Mouse (Mus musculus): ENCODE results near the gene Anapc13. TPM values are rescaled to one million over a fixed set of nuclear protein-coding genes. Genes with fewer than 3 reads are reported as not detected.

Gene Anapc13
- polyA plus RNA-seq, 1 experiment from 2014 or later = 168 TPM

DNA sequence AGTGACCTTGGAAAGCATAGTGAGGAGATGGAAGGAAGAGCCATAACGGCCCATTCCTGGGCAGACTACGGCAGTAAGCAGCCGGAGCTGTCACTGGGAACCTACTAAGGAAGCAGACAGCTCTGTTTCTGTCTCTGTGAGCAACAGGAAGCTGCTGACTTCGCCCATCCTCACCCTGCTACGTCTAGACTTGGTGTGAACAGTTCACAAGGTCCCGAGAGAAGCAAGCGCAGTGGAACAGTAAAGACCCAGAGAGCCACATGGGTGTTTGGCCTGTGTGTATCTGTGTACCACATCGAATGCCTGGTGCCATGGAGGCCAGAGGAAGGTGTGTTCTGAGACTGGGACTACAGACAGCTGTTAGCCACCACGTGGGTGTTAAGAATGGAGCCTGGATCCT is 9.8 kb upstream of the Anapc13 start:
- H3K27me3 ChIP-seq (ENCODE audit: low read depth, poor library complexity, severe bottlenecking) = no peaks in the 10 kb centered on the region
- no peaks in the 10 kb centered on the region for H3K9me3 ChIP-seq (replicated peaks)
- peaks cover 2% of the 10 kb centered on the region for H3K4me1 ChIP-seq
- no peak overlapping the region for H3K4me3 ChIP-seq
- DNase-seq (ENCODE audit: low spot score) = no peak
- no peak overlapping the region for H3K27ac ChIP-seq
- H3K36me3 ChIP-seq = peaks cover 57% of the 10 kb centered on the region
- WGBS = 82% methylated on average over 9 of the region's 9 CpGs

DNA sequence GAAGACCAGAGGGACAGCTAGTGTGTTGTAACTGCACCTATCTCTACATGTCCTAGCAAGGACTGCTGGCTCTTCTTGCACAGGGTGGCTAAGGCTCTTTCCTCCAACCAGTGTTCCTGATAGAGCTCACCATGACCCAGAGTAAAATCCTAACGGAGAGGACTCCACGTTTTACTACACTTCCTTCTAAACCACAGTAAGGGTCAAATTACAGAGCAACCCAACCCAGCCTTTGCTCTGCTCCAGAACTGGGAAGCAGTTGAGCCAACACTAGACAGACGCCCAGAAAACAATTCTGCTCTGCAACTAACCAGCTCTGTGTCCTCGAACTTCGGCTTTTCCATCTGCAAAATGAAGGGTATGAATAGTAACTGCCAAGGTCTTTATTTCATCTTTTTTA is 4.7 kb upstream of the Anapc13 start:
- Histone ChIP-seq H3K4me1 (peaks cover 13% of the 10 kb centered on the region), H3K27ac (no peak overlapping the region), H3K27me3 (ENCODE audit: low read depth, poor library complexity, severe bottlenecking) (no peaks in the 10 kb centered on the region), H3K9me3 (replicated peaks) (no peaks in the 10 kb centered on the region), H3K36me3 (peaks cover 14% of the 10 kb centered on the region), H3K4me3 (no peak overlapping the region)
- no peak for DNase-seq (ENCODE audit: low spot score)
- 34% methylated on average over 5 of the region's 5 CpGs for WGBS

DNA sequence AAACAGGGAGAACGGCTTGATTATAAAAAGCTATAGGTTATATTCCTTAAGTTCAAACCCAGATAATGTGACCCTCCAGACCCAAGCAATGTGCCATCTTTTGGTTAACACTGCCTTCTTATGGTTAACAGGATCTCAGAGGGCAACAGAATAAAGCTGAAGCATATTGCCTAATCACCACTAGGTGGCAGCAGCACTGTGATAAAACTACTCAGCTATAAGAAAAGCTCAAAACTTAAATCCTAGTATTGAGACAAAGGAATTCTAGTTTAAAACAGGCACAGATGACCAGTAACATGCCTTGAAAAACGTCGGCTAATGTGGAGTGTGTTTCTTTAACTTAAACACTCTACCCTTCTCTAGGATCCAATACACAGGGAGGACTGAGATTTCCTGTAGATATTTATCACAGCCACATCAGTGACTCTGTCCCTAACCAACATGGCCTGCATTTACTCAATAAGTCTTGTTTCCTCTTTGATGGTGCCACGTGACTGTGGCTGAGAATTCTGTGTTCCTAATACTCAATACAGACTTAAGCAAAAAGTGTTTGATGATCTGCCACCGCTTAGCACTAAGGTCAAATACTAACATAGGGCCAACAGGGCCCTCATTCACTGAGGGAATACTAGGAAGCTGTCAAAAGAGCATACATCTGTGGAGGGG is 3.8 kb upstream of the Anapc13 start:
- 37% methylated on average over 5 of the region's 5 CpGs for WGBS

DNA sequence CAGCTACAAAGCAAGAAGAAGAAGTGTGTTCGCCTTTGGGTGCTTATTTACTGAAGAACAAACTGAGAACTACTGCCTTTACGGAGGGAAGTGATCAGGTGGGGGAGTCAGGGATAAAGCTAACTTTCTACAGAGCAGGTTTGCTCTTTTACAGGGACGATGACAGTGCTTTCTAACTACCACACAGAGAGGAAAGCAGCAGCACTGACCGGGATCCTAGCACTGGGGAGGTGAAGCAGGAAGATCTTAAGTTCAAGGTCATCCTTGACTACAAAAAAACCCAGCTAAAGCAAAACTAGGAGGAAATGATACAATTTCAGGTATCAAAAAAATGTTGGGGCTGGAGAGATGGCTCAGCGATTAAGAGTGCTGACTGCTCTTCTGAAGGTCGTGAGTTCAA is 3.2 kb upstream of the Anapc13 start:
- 90% methylated on average over 6 of the region's 6 CpGs for WGBS
- H3K36me3 ChIP-seq = peaks cover 10% of the 10 kb centered on the region
- H3K4me1 ChIP-seq = peaks cover 24% of the 10 kb centered on the region
- H3K9me3 ChIP-seq (replicated peaks) = no peaks in the 10 kb centered on the region
- DNase-seq (ENCODE audit: low spot score) = no peak
- H3K27me3 ChIP-seq (ENCODE audit: low read depth, poor library complexity, severe bottlenecking) = no peaks in the 10 kb centered on the region
- no peak overlapping the region for H3K4me3 ChIP-seq
- peak overlapping the region; percentile 38; the same call in 1 of the 2 replicates for H3K27ac ChIP-seq

More for the DNA sequence above, 3.8 kb upstream of the Anapc13 start:
- Histone ChIP-seq H3K4me1 (peaks cover 18% of the 10 kb centered on the region), H3K27me3 (ENCODE audit: low read depth, poor library complexity, severe bottlenecking) (no peaks in the 10 kb centered on the region), H3K36me3 (peaks cover 12% of the 10 kb centered on the region), H3K9me3 (replicated peaks) (no peaks in the 10 kb centered on the region), H3K27ac (peak overlapping the region; percentile 38; the same call in 1 of the 2 replicates), H3K4me3 (no peak overlapping the region)
- no peak for DNase-seq (ENCODE audit: low spot score)

DNA sequence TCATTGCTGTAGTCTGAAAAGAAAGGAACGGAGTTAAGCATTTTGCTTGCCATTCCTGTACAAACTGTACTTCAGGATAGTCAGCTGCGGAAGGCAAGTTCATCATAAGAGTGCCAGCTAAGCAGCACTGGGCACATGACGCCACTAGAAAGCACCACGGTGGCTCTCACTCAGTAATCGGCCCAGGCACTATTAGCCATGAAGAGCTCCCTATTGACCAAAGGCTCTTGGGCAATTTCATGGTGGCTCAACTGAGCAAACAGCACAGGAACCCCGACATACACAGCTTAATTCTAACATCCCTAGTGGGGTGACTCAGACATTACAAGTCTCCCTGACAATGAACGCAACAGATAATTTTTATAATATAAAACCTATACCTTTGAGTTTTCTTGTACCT is 2.5 kb upstream of the Anapc13 start:
- H3K27ac ChIP-seq = no peak overlapping the region
- no peaks in the 10 kb centered on the region for H3K27me3 ChIP-seq (ENCODE audit: low read depth, poor library complexity, severe bottlenecking)
- no peaks in the 10 kb centered on the region for H3K9me3 ChIP-seq (replicated peaks)
- H3K4me1 ChIP-seq = peaks cover 24% of the 10 kb centered on the region
- H3K4me3 ChIP-seq = no peak overlapping the region
- no peak for DNase-seq (ENCODE audit: low spot score)
- H3K36me3 ChIP-seq = peaks cover 3% of the 10 kb centered on the region
- WGBS = 90% methylated on average over 7 of the region's 7 CpGs

DNA sequence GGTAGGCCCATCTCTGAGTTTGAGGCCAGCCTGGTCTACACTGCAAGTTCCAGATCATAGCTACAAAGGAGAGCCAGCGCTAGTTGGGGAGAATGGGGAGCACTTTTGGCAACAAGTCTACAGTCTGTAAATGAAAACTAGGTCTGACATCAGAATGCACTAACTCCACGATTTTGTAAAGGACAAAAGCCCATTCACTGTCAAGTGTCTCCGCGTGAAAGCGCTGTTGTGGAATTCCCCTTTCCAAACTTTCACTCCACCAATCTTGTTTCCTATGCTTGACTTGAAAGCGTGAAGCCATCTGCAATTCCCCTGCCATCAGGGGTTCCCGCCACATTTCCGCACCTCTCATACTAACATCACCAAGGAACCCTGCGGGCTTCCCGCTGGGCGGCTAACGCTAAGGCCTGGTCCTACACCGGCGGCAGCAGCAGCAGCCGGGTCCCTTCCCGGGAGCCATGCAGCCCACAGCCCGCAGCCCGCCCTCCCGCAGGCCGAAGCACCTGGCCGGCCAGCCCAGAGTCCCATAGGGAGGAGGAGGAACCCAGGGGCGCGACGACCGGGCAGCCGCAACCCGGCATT is 604 bp upstream of the Anapc13 start:
- H3K27me3 ChIP-seq (ENCODE audit: low read depth, poor library complexity, severe bottlenecking) = no peaks in the 10 kb centered on the region
- peak overlapping the region; percentile 100 for H3K27ac ChIP-seq
- WGBS = 2% methylated on average over 27 of the region's 27 CpGs
- H3K36me3 ChIP-seq = peaks cover 3% of the 10 kb centered on the region; the same call in 1 of the 2 replicates
- no peaks in the 10 kb centered on the region for H3K9me3 ChIP-seq (replicated peaks)
- DNase-seq (ENCODE audit: low spot score) = no peak
- peak overlapping the region; percentile 96 for H3K4me3 ChIP-seq
- H3K4me1 ChIP-seq = peaks cover 30% of the 10 kb centered on the region

DNA sequence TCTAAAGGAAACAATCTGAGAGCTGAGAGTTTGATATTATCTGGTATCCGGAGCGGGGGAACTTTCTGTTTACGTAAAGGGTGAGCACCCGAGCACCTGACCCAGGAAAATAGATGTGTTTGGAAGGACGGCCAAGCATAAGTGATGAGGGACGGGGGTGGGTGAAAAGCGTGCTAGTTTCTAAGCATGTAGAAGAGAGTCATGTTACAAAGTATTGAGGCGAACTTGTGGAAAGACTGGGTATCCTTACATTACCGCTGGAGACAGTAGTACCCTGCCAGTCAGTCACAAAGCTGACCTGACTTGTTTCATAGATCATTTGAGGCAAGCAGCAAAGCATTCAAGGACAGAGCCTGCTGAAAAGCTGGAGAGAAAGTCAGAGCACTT is 736 bp downstream of the Anapc13 start:
- Histone ChIP-seq H3K27ac (peak overlapping the region; percentile 100), H3K4me1 (peaks cover 28% of the 10 kb centered on the region), H3K9me3 (replicated peaks) (no peaks in the 10 kb centered on the region), H3K36me3 (peaks cover 7% of the 10 kb centered on the region; the same call in 1 of the 2 replicates), H3K4me3 (peak overlapping the region; percentile 96), H3K27me3 (ENCODE audit: low read depth, poor library complexity, severe bottlenecking) (no peaks in the 10 kb centered on the region)
- DNase-seq (ENCODE audit: low spot score) = peak; percentile 40
- WGBS = under 1% methylated on average over 9 of the region's 9 CpGs

DNA sequence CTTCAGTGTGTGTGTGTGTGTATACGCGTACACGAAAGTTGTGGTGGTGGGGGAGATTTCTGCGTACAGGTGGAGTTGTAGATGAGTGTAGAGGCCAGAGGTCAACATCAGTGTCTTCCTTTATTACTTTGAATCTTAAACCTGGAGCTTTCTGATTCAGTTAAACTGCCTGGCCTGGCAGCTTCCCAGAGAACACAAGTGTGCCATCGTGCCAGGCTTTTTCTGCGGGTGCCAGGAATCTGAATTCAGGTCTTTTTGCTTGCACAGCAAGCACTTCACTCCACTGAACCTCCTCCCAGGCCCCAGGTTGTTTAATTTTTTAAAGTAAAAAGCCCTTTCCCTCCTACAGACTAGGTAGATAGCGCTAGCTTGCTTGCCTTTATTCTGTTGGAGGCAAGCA is 1.3 kb downstream of the Anapc13 start:
- H3K27ac ChIP-seq = peak overlapping the region; percentile 100
- DNase-seq (ENCODE audit: low spot score) = no peak
- no peaks in the 10 kb centered on the region for H3K9me3 ChIP-seq (replicated peaks)
- peaks cover 12% of the 10 kb centered on the region for H3K36me3 ChIP-seq
- H3K27me3 ChIP-seq (ENCODE audit: low read depth, poor library complexity, severe bottlenecking) = no peaks in the 10 kb centered on the region
- WGBS = 86% methylated on average over 7 of the region's 7 CpGs
- peaks cover 32% of the 10 kb centered on the region for H3K4me1 ChIP-seq
- peak overlapping the region; percentile 96 for H3K4me3 ChIP-seq

DNA sequence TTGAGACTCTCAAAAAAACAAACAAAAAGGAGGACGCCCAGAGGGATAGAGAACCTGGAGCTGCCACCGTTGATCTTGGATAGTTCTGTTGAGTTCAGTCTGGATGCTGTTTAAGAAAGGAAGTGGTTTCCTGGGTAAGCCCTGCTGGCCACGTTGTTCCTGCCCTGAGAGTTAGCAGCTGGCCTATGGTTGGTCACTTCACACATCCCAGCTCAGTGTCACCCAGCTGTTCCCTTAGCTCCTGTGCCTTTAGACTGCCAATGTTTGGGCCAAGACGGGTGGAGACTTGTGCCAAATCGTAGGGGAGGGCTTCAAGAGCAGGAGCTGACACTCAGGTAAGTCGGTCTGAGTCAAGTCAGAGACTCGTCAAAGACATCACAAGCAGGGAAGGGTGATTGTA is 3.0 kb downstream of the Anapc13 start:
- peaks cover 32% of the 10 kb centered on the region for H3K4me1 ChIP-seq
- DNase-seq (ENCODE audit: low spot score) = no peak
- H3K27me3 ChIP-seq (ENCODE audit: low read depth, poor library complexity, severe bottlenecking) = no peaks in the 10 kb centered on the region
- WGBS = 61% methylated on average over 7 of the region's 7 CpGs
- H3K9me3 ChIP-seq (replicated peaks) = no peaks in the 10 kb centered on the region
- H3K4me3 ChIP-seq = no peak overlapping the region
- peaks cover 18% of the 10 kb centered on the region for H3K36me3 ChIP-seq
- H3K27ac ChIP-seq = no peak overlapping the region; the same call in 1 of the 2 replicates

DNA sequence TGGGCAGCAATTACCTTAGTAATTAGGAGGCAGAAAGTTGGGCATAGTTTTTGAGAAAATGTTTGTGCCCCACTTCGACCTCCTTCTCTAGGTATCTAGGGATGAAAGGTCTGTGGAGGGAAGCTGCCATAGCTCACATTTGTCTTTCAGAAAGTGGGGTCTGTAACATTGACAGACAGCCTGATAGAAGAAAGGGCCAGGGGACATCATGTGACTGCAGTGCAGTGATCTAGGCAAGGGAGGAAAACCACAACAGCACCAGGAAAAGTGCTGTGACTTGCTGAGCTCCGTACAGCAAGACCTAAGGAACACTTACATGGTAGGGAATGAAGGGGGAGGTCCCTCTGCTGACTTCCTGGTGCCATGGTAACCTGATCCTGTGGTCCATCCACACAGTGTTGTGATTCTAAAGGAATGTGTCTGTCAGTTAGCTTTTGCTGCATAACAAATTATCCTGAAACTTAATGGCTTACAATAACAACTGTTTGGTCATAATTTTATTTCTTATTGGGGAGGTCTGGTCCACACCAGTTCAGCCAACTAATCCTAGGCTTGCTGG is 5.6 kb downstream of the Anapc13 start:
- Histone ChIP-seq H3K27me3 (ENCODE audit: low read depth, poor library complexity, severe bottlenecking) (no peaks in the 10 kb centered on the region), H3K27ac (0 out of 2 replicates have a peak overlapping the region, but pooled peaks have one; percentile 53), H3K4me3 (no peak overlapping the region), H3K36me3 (peaks cover 22% of the 10 kb centered on the region), H3K9me3 (replicated peaks) (no peaks in the 10 kb centered on the region), H3K4me1 (peaks cover 25% of the 10 kb centered on the region)
- WGBS = 59% methylated on average over 2 of the region's 2 CpGs
- DNase-seq (ENCODE audit: low spot score) = no peak

DNA sequence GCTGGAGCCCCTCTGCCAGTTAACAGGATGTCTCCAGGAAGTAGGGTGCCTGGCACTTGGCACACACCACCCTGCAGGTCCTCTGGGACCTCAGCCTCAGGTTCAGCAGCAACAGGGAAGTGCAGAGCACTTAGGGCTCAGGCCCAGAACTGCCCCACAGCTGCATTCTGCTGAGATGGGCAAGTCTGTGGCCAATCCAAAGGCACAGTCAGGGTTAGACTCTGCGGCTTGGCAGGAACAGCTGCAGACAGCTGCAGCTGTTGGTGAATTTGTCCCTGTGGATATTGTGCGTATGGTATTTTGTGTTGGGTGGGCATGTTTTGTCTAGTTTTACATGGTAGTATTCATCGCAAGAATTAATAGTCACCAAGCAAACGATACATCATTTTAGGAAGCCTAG is 6.1 kb downstream of the Anapc13 start:
- 0 out of 2 replicates have a peak overlapping the region, but pooled peaks have one; percentile 53 for H3K27ac ChIP-seq
- no peak for DNase-seq (ENCODE audit: low spot score)
- H3K36me3 ChIP-seq = peaks cover 22% of the 10 kb centered on the region
- H3K4me1 ChIP-seq = peaks cover 26% of the 10 kb centered on the region
- 95% methylated on average over 4 of the region's 4 CpGs for WGBS
- no peaks in the 10 kb centered on the region for H3K9me3 ChIP-seq (replicated peaks)
- H3K27me3 ChIP-seq (ENCODE audit: low read depth, poor library complexity, severe bottlenecking) = no peaks in the 10 kb centered on the region
- no peak overlapping the region for H3K4me3 ChIP-seq

DNA sequence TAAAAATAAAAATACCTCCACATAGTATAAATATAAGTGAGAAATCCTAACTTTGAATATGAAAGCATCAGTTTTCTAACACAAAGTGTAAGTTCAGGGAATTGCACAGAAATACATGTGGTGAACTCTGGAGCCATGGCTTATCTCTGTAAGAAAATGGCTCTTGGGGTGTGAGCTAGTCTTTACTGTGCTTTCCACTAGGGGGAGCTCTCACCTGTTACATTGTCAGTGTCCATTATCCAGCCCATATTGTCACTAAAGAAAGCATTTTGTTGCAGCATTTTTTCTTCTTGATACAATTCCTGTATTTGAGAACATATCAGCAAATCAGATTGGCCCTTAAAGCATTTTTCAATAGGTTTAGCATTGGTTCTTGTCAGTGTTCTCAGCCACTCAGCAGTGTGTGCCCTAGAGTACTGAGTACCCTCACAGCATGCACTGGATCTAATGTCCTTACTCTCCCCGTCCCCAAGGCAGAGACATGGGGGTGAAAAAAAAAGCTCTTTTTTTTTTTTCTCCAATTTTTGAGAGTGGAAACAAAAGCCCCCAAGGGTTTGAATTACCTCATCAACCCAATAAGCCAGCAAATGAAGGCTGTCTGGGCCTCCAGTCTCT is 6.9 kb downstream of the Anapc13 start:
- no peaks in the 10 kb centered on the region for H3K27me3 ChIP-seq (ENCODE audit: low read depth, poor library complexity, severe bottlenecking)
- H3K4me1 ChIP-seq = peaks cover 19% of the 10 kb centered on the region
- no peak overlapping the region for H3K27ac ChIP-seq
- H3K4me3 ChIP-seq = no peak overlapping the region
- 66% methylated on average over 1 of the region's 1 CpGs for WGBS
- peaks cover 22% of the 10 kb centered on the region for H3K36me3 ChIP-seq
- DNase-seq (ENCODE audit: low spot score) = no peak
- no peaks in the 10 kb centered on the region for H3K9me3 ChIP-seq (replicated peaks)

DNA sequence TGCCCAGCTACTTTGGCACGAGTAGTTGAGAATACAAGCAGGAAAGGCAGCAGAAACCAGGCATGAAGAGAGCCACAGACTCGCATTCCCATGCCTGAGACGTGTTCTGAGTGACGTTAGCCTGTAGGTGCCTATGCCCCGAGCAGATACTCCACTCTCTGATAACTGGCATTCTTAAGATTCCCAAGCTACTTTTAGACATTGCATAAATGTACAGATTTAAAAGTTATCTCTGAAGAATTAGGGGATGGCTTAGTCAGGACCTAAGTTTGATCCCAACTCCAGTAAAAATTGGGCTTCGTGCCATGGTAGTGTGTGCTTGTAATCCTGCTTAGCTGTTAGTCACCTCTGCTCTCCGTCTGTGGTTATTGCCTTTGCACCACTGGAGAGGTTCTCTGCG is 8.4 kb downstream of the Anapc13 start:
- no peak for DNase-seq (ENCODE audit: low spot score)
- WGBS = 90% methylated on average over 8 of the region's 8 CpGs
- H3K36me3 ChIP-seq = peaks cover 22% of the 10 kb centered on the region
- no peak overlapping the region for H3K4me3 ChIP-seq
- no peak overlapping the region for H3K27ac ChIP-seq
- H3K9me3 ChIP-seq (replicated peaks) = no peaks in the 10 kb centered on the region
- H3K4me1 ChIP-seq = peaks cover 18% of the 10 kb centered on the region
- H3K27me3 ChIP-seq (ENCODE audit: low read depth, poor library complexity, severe bottlenecking) = no peaks in the 10 kb centered on the region
